Mouse (Mus musculus) midbrain, embryonic 13.5 days (tissue): Measurements from ENCODE around the gene Chst4. TPM values are rescaled to one million over a fixed set of nuclear protein-coding genes. Genes with fewer than 3 reads are reported as not detected.

Source experiments
- ATAC-seq: fragments of 200-750 bp; cut with Nextera tagmentation; 2 replicates; pipeline ENCODE4 v1.8.0; 2017; ENCODE audit warnings: mild to moderate bottlenecking, moderate TSS enrichment, moderate library complexity
- H3K27ac ChIP-seq: fragments of 300-500 bp; sonication (generic); 2 replicates; pipeline ENCODE4 v1.5.1; 2015; ENCODE audit warnings: inconsistent platforms, mild to moderate bottlenecking, moderate library complexity
- H3K27me3 ChIP-seq: fragments of 300-500 bp; sonication (generic); 2 replicates; pipeline ENCODE4 v1.6.1; 2015; ENCODE audit warnings: mild to moderate bottlenecking, inconsistent platforms
- H3K36me3 ChIP-seq: fragments of 300-500 bp; sonication (generic); 2 replicates; pipeline ENCODE4 v1.6.1; 2015; ENCODE audit warnings: mild to moderate bottlenecking, inconsistent platforms
- H3K4me1 ChIP-seq: fragments of 300-500 bp; sonication (generic); replicated peaks from 2 replicates; pipeline ENCODE4 v1.6.1; 2015; ENCODE audit warnings: inconsistent platforms
- H3K4me2 ChIP-seq: fragments of 300-500 bp; sonication (generic); replicated peaks from 2 replicates; pipeline ENCODE4 v1.6.1; 2015; ENCODE audit warnings: moderate library complexity, mild to moderate bottlenecking, inconsistent platforms
- H3K4me3 ChIP-seq: fragments of 300-500 bp; sonication (generic); replicated peaks from 2 replicates; pipeline ENCODE4 v1.5.1; 2015; ENCODE audit warnings: mild to moderate bottlenecking, inconsistent platforms
- H3K9ac ChIP-seq: fragments of 300-500 bp; sonication (generic); replicated peaks from 2 replicates; pipeline ENCODE4 v1.6.1; 2015; ENCODE audit warnings: mild to moderate bottlenecking, inconsistent platforms
- H3K9me3 ChIP-seq: fragments of 300-500 bp; sonication (generic); 2 replicates; pipeline ENCODE4 v1.6.1; 2016; ENCODE audit warnings: mild to moderate bottlenecking, inconsistent platforms
- WGBS: fragments of 180-500 bp; shearing (Covaris S2); methylation state at CpG from one replicate; pipeline ENCODE4 v1.1.7; 2015; 5-methylcytosine and 5-hydroxymethylcytosine counted together
- polyA plus RNA-seq: library from polyadenylated mRNA; unstranded; fragments of >200 nt; fragmentation: Nextera tagmentation; extraction: Ambion mirVana; gene quantifications from 2 replicates; pipeline ENCODE4 v1.2.1, GENCODE M21; 2015

The Chst4 gene
- polyA plus RNA-seq, 1 experiment from 2014 or later, result not detected

GRCm38 (mm10) chr8:110002953-110003352 is 36.6 kb downstream of the Chst4 start:
- H3K9me3 ChIP-seq, result no peaks in the 10 kb centered on the region
- no peak overlapping the region for H3K9ac ChIP-seq
- H3K36me3 ChIP-seq, result no peaks in the 10 kb centered on the region
- H3K27ac ChIP-seq, result no peak overlapping the region
- H3K4me2 ChIP-seq, result no peak overlapping the region
- 36% methylated on average over 9 of the region's 9 CpGs for WGBS
- no peak for ATAC-seq
- no peak overlapping the region for H3K4me3 ChIP-seq
- H3K27me3 ChIP-seq, result no peaks in the 10 kb centered on the region
- peaks cover 9% of the 10 kb centered on the region for H3K4me1 ChIP-seq

- Histone ChIP-seq H3K9ac (no peak overlapping the region), H3K4me3 (no peak overlapping the region), H3K27me3 (no peaks in the 10 kb centered on the region), H3K4me1 (no peaks in the 10 kb centered on the region), H3K4me2 (no peak overlapping the region), H3K36me3 (no peaks in the 10 kb centered on the region), H3K9me3 (no peaks in the 10 kb centered on the region), H3K27ac (no peak overlapping the region)
- WGBS, result 91% methylated on average over 10 of the region's 10 CpGs
- ATAC-seq, result no peak
These were observed 39.6 kb downstream of the Chst4 start for GRCm38 (mm10) chr8:109999974-110000373.

- H3K9me3 ChIP-seq, result no peaks in the 10 kb centered on the region
- 82% methylated on average over 7 of the region's 7 CpGs for WGBS
- H3K4me1 ChIP-seq, result no peaks in the 10 kb centered on the region
- no peak overlapping the region for H3K27ac ChIP-seq
- H3K36me3 ChIP-seq, result no peaks in the 10 kb centered on the region
- no peaks in the 10 kb centered on the region for H3K27me3 ChIP-seq
- no peak for ATAC-seq
- no peak overlapping the region for H3K4me3 ChIP-seq
- no peak overlapping the region for H3K4me2 ChIP-seq
- H3K9ac ChIP-seq, result no peak overlapping the region
These were observed 41.5 kb downstream of the Chst4 start for GRCm38 (mm10) chr8:109998066-109998465.

GRCm38 (mm10) chr8:109997381-109997780 is 42.2 kb downstream of the Chst4 start:
- H3K4me1 ChIP-seq, result no peaks in the 10 kb centered on the region
- no peaks in the 10 kb centered on the region for H3K9me3 ChIP-seq
- no peak for ATAC-seq
- H3K9ac ChIP-seq, result no peak overlapping the region
- H3K4me3 ChIP-seq, result no peak overlapping the region
- no peak overlapping the region for H3K4me2 ChIP-seq
- no peaks in the 10 kb centered on the region for H3K36me3 ChIP-seq
- H3K27ac ChIP-seq, result no peak overlapping the region
- no peaks in the 10 kb centered on the region for H3K27me3 ChIP-seq
- WGBS, result 95% methylated on average over 9 of the region's 9 CpGs

- ATAC-seq, result no peak
- no peak overlapping the region for H3K9ac ChIP-seq
- no peaks in the 10 kb centered on the region for H3K36me3 ChIP-seq
- WGBS, result 80% methylated on average over 1 of the region's 1 CpGs
- no peak overlapping the region for H3K27ac ChIP-seq
- H3K9me3 ChIP-seq, result no peaks in the 10 kb centered on the region
- H3K4me3 ChIP-seq, result no peak overlapping the region
- no peaks in the 10 kb centered on the region for H3K4me1 ChIP-seq
- H3K4me2 ChIP-seq, result no peak overlapping the region
- H3K27me3 ChIP-seq, result no peaks in the 10 kb centered on the region
These were observed 46.6 kb downstream of the Chst4 start for GRCm38 (mm10) chr8:109992951-109993350.

GRCm38 (mm10) chr8:109992166-109992565 is 47.4 kb downstream of the Chst4 start:
- H3K36me3 ChIP-seq, result no peaks in the 10 kb centered on the region
- H3K9ac ChIP-seq, result no peak overlapping the region
- no peaks in the 10 kb centered on the region for H3K27me3 ChIP-seq
- ATAC-seq, result no peak
- H3K9me3 ChIP-seq, result no peaks in the 10 kb centered on the region
- H3K4me1 ChIP-seq, result no peaks in the 10 kb centered on the region
- no peak overlapping the region for H3K4me3 ChIP-seq
- 64% methylated on average over 5 of the region's 5 CpGs for WGBS
- H3K4me2 ChIP-seq, result no peak overlapping the region
- H3K27ac ChIP-seq, result no peak overlapping the region

GRCm38 (mm10) chr8:109990224-109990623 is 49.3 kb downstream of the Chst4 start, which contains the start of gene Tat:
Gene Tat (plus strand): TSS chr8:109990437.
- no peak within 1 kb of the TSS for H3K27ac ChIP-seq
- no peak within 1 kb of the TSS for H3K9ac ChIP-seq
- no peaks in the 10 kb centered on the region for H3K27me3 ChIP-seq
- ATAC-seq, result no peak
- H3K36me3 ChIP-seq, result no peaks in the 10 kb centered on the region
- H3K4me3 ChIP-seq, result no peak within 1 kb of the TSS
- no peaks in the 10 kb centered on the region for H3K9me3 ChIP-seq
- 82% methylated on average over 8 of the region's 8 CpGs for WGBS
- H3K4me1 ChIP-seq, result no peaks in the 10 kb centered on the region
- H3K4me2 ChIP-seq, result no peak within 1 kb of the TSS

- peaks cover 3% of the 10 kb centered on the region for H3K4me1 ChIP-seq
- H3K9ac ChIP-seq, result no peak overlapping the region
- no peak for ATAC-seq
- no peaks in the 10 kb centered on the region for H3K27me3 ChIP-seq
- no peaks in the 10 kb centered on the region for H3K9me3 ChIP-seq
- H3K4me3 ChIP-seq, result no peak overlapping the region
- H3K4me2 ChIP-seq, result no peak overlapping the region
- no peaks in the 10 kb centered on the region for H3K36me3 ChIP-seq
- no peak overlapping the region for H3K27ac ChIP-seq
- 92% methylated on average over 8 of the region's 8 CpGs for WGBS
These were observed 50.4 kb downstream of the Chst4 start for GRCm38 (mm10) chr8:109989151-109989550.

- Histone ChIP-seq H3K4me1 (peaks cover 5% of the 10 kb centered on the region), H3K36me3 (no peaks in the 10 kb centered on the region), H3K9ac (no peak overlapping the region), H3K9me3 (no peaks in the 10 kb centered on the region), H3K27me3 (no peaks in the 10 kb centered on the region), H3K27ac (no peak overlapping the region), H3K4me2 (no peak overlapping the region), H3K4me3 (no peak overlapping the region)
- no peak for ATAC-seq
- WGBS, result 89% methylated on average over 7 of the region's 7 CpGs
These were observed 51.8 kb downstream of the Chst4 start for GRCm38 (mm10) chr8:109987776-109988175.

- Histone ChIP-seq H3K4me2 (no peak overlapping the region), H3K27me3 (no peaks in the 10 kb centered on the region), H3K9me3 (no peaks in the 10 kb centered on the region), H3K27ac (no peak overlapping the region), H3K9ac (no peak overlapping the region), H3K4me1 (peaks cover 5% of the 10 kb centered on the region), H3K36me3 (no peaks in the 10 kb centered on the region), H3K4me3 (no peak overlapping the region)
- 80% methylated on average over 7 of the region's 7 CpGs for WGBS
- ATAC-seq, result no peak
These were observed 53.2 kb downstream of the Chst4 start for GRCm38 (mm10) chr8:109986384-109986783.

GRCm38 (mm10) chr8:109983944-109984343 is 55.6 kb downstream of the Chst4 start:
- no peaks in the 10 kb centered on the region for H3K9me3 ChIP-seq
- H3K4me2 ChIP-seq, result no peak overlapping the region
- no peak for ATAC-seq
- 37% methylated on average over 5 of the region's 5 CpGs for WGBS
- no peaks in the 10 kb centered on the region for H3K27me3 ChIP-seq
- peaks cover 5% of the 10 kb centered on the region for H3K4me1 ChIP-seq
- no peaks in the 10 kb centered on the region for H3K36me3 ChIP-seq
- no peak overlapping the region for H3K9ac ChIP-seq
- H3K4me3 ChIP-seq, result no peak overlapping the region
- peak overlapping the region; percentile 37; the same call in 1 of the 2 replicates for H3K27ac ChIP-seq

- Histone ChIP-seq H3K9me3 (no peaks in the 10 kb centered on the region), H3K36me3 (no peaks in the 10 kb centered on the region), H3K27me3 (no peaks in the 10 kb centered on the region), H3K4me2 (no peak overlapping the region), H3K27ac (no peak overlapping the region), H3K4me1 (peaks cover 5% of the 10 kb centered on the region), H3K4me3 (no peak overlapping the region), H3K9ac (no peak overlapping the region)
- 72% methylated on average over 15 of the region's 15 CpGs for WGBS
- ATAC-seq, result no peak
These were observed 57.0 kb downstream of the Chst4 start for GRCm38 (mm10) chr8:109982386-109983105.

- peaks cover 9% of the 10 kb centered on the region; the same call in 1 of the 2 replicates for H3K9me3 ChIP-seq
- WGBS, result 78% methylated on average over 6 of the region's 6 CpGs
- no peak for ATAC-seq
These were observed 60.2 kb downstream of the Chst4 start for GRCm38 (mm10) chr8:109979339-109979738.

More at GRCm38 (mm10) chr8:109979339-109979738, 60.2 kb downstream of the Chst4 start:
- Histone ChIP-seq H3K4me2 (no peak overlapping the region), H3K9ac (no peak overlapping the region), H3K4me1 (peaks cover 4% of the 10 kb centered on the region), H3K27ac (no peak overlapping the region), H3K36me3 (no peaks in the 10 kb centered on the region), H3K4me3 (no peak overlapping the region), H3K27me3 (no peaks in the 10 kb centered on the region)
